Mouse (Mus musculus): ENCODE measurements around the gene Klhl18.
"Not testable (repeated sequence)": the region's sequence is repeated elsewhere in the genome, so short reads cannot be mapped to it uniquely, and the experiment has no call there.

The Klhl18 gene

DNA sequence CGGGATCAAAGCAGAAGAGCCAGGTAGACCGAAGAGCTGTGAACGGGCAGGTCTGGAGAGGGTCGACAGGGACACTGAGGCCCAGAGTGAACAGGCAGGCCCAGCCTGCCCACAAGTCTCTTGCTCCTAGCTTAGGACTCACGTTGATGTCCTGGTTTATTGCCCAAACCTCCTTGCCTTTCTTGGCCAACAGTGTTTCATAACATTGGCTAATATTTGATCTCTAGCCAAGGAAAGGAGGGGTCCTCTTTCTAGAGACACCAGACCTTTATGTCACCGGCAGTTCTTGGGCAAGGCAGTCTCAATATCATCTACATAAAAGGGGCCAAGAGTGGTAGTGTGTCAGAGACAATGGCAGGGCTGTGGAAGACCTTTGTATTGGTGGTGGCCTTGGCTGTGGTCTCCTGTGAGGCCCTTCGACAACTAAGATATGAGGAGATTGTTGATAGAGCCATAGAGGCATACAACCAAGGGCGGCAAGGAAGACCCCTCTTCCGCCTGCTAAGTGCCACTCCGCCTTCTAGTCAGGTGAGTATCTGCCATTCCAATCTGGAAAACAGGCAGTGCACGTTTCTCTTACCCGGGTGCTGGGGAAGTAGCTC lies 56.9 kb downstream of the Klhl18 start, which contains the start of gene Ngp:
Gene Ngp (plus strand): TSS at position 237 of the 602 bp plus-strand sequence.
- DNase-seq, result no peak

DNA sequence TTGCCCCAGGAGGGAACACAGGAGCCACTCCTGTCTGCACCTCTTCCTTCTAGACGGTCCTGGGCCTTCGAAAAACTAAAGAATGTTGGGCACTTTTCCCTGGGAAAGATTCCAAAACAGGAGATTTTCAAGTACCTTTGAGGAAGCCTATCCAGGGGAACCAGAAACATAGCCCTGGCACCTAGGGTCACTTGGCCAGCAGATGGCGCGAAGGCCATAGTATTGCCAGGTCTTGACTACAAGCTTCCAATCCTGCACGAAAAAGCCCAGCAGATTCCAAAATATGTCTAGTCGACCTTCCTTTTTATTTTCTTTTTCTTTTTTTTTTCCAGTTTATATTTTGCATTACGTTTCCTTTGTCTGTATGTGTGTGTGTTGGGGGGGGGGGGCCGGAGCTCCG lies 62.7 kb downstream of the Klhl18 start:
- peak in 1 of 2 experiments; percentile 22 for DNase-seq

DNA sequence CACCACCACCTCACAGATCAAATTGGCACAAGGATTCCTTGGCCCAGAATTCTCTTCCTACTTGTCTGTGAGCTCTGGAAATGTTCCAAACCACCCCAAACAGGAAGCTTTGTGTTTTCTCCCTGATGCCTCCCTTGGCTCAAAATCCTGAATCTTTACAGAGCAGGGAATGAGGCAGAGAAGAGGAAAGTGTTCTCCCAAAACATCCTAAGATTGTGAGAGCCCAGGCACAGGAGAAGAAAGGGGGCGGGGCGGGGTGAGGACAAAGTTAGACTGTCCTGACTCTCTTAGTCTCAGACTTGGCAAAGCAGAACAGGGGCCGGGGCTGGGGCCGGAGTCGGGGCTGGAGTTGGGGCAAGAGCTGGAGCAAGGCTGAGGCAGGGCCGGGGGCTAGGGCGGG lies 63.6 kb downstream of the Klhl18 start:
- no peak for DNase-seq

DNA sequence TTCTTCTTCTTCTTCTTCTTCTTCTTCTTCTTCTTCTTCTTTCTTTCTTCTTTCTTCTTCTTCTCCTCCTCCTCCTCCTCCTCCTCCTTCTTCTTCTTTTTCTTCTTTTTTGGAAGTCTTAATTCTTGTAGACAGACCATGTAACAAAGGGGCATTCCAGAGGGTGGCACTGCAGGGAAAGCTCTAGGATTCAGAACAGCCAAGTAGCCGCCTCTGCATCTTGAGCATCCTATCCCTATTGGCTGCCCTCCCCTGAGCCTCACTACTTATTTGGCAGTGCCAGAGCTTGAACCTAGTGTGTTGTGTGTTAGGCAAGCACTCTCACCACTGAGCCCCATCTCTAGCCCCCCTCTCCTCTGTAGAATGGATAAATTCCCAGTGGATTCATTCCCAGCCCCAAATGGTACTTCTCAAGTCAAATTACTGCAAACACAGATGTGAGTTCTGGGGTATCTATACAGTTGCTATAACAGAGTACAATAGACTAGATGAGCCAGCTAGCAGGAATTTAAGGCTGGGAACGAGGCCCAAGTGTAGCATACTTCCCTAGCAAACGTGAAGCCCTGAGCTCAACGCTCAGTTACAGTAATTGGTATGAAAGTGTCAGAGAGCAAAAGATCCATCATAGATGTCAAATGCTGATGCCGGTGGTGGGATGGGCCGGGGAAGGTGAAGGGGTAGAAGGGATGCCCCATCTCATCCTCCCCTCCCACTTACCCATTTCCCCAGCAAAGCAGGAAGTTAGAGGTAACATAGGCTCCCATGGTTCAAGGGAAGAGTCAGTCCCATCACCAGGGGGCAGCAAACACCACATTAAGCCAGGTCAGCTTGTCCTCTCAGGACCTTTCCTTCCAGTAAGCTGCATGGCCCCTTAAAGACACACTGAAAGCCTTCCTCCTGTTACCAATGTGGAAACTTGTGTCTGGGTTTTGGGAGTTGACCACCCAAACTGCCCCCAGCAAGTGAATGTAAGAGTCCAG lies 65.3 kb downstream of the Klhl18 start:
- peak; percentile 70 to 88 for DNase-seq

DNA sequence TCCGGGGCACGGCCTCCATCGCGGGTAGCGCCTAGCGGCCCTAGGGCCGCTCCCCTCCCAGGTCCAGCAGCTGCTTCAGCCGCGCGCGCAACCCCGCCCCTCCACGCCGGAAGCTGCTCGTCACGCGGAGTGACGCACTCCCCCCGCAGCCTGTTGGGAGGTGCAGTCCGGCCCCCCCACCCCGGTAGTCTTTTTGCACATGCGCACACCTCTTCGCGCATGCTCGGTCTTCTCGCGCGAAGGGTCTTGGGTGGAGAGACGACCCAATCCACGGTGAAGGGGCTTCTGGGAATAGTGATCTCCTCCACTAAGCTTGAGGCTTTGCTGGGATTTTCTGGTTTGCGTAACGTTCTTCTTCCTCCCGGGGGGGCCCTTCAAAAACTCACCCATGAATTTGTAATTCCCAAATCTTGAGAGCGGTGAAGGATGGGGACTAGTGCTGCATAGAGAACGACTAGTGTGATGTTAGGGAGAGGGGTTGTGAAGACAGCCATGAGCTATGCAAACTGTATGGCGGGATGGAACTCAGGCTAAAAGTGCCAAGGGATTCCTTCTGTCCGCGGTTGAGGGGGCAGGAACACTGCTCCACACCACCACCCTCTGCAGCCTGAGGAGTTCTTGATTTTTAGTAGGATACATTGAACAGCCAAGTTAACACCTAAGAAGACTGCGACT lies 68.3 kb downstream of the Klhl18 start, which contains the start of gene Ptpn23:
Gene Ptpn23 (minus strand): TSS at position 115 of the 675 bp plus-strand sequence.
- DNase-seq, result peak; percentile 91 to 93

DNA sequence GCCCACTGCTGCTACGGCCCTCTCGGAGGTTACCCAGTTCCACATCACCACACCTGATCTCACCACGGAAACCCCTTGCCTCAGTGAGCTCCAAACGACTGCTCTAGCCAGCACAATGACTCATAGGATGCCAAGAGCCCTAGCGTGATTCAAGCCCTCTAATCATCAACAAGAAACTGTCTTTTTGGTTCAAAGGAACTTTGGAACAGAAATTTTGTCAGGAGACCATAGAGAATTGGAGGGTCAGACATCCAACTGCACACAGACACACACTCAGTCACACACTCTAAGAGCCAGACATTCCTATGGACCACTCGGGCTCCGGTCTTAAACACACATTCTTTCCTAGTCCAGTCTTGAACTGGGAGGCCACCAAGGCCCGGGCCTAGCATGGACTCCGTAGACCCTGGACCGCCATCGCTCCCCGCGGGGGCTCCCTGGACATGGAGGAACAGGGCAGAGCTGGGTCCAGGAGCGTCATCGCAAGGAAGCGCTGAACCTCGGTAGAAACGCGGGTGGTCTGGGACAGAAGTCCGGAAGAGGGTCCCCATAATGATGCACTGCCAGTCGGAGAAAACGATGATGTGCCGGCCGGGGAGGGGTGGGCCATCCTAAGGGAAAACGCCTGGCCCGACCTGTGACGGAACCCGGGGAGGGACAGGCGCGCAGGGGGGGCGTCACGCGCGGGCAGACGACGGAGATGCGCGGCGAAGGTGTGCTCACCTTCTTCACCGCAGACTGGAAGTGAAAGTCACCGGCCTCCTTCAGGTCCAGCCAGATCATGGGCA lies 69.0 kb downstream of the Klhl18 start:
- no peak for DNase-seq

DNA sequence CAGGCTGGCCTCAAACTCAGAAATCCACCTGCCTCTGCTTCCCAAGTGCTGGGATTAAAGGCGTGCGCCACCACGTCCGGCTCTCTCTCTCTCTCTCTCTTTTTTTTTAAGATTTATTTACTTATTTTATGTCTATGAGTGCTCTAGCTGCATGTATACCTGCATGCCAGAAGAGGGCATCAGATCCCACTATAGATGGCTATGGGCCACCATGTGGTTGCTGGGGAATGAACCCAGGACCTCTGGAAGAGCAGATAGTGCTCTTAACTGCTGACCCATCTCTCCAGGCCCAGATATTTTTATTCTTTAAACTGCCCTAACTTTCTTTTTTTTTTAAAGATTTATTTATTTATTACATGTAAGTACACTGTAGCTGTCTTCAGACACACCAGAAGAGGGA lies 73.3 kb downstream of the Klhl18 start:
- not testable (repeated sequence) for DNase-seq

DNA sequence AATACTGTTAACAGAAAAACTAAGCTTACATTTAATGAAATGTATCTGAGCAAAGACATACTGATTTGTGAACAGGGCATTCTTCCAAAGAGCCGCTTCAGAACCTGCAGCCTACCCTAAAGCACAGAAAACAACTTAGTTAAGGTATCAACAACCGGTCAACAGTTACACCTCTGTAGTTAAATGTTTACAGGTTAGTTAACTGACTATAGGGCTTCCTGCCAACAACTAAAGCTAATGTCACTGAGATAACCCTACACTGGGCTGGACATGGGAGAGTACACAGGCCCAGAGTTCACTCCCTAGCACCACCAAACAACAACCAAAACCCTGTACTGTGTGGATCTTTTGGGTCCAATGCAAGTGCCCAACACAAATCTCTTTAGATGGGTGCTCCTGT lies 73.8 kb downstream of the Klhl18 start:
- no peak for DNase-seq

DNA sequence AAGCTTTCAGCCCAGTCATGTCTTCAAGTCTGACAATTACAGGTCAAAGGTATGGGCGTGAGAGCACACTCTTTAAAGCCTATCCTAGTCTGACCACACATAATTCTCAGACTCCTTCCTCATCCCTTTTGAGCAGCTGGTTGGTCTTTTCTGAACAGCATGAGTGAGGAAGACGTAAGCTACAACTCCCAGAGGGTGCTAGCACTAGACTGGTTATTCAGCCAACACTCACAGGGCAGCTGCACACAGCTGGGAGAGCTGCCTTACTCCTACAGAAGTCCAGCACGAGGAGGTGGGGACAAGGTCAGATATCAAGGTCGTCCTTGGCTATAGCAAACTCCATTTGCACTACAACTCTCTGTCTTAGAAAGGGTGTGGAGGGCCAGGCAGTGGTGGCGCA lies 75.8 kb downstream of the Klhl18 start:
- no peak for DNase-seq

DNA sequence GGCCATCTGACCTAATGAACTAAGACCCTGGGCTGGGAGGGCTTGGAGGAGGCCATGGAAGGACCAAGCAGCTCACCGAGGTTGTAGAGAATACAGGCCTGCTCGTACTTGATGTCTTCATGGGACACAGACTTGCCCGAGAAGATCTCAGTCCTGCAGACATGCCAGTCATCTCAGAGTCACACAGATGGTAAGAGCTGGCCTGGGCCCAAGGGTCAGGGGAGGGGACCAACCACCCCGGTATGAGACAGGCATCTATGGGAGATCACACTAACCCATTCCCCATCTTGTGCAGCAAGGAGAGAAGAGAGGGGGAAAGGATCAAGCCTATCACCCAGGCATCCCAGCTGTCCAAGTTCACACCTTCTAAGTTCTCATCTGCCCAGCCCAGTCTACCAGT lies 83.2 kb downstream of the Klhl18 start:
- DNase-seq, result no peak

DNA sequence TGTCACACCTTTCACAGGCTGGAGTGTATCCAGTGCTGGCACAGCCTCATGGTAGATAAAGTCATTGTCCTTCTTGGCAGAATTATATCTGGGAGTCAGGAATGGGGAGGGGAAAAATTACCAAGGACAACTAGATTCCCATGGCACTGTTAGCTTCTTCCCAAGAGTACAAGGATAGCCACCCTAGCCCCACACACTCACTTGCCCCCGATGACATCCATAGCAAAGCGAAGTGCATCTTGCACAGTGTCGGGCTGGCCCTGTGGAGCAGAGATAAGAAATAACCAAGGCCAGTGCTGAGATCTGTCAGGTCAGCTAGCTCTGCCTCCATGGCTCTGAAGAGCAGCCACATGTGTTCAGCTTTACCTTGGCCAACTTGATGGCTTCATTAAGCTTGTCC lies 85.7 kb downstream of the Klhl18 start:
- DNase-seq, result no peak

DNA sequence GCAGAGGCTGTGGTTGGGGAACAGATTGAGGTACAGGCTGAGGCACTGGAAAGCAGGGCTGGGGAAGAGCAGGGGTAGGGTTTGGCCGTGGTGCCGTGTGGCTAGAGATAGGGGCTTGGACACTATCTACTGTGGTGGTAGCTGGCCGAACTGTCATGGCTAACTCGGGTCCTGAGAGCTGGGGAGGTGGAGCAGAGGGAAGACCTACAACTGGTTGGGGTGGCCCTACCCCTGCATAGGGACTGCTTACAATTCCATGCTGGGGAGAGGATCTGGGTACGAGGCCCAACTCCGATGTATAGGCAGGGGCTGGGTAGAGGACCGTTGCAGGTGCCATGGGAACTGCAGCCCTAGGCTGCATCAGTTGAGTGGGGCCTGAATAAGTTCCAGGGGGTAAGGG lies 88.5 kb downstream of the Klhl18 start:
- DNase-seq, result no peak

DNA sequence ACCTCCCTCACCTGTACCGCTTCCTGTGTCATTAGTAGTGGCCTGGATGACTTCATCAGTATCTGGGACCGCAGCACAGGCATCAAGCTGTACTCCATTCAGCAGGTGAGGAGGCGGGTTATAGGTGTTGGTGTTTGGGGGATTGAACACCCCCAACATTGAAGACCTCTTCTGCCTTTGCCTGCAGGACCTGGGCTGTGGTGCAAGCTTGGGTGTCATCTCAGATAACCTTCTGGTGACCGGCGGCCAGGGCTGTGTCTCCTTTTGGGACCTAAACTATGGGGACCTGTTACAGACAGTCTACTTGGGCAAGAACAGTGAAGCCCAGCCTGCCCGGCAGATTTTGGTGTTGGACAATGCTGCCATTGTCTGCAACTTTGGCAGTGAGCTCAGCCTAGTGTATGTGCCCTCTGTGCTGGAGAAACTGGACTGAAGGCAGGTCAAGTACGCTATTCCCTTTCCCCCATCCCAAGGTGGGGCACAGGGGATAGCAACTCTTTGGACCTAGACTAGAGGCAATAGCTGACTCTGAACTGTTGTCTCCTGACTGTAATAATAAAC lies 92.0 kb downstream of the Klhl18 start:
- DNase-seq, result no peak

DNA sequence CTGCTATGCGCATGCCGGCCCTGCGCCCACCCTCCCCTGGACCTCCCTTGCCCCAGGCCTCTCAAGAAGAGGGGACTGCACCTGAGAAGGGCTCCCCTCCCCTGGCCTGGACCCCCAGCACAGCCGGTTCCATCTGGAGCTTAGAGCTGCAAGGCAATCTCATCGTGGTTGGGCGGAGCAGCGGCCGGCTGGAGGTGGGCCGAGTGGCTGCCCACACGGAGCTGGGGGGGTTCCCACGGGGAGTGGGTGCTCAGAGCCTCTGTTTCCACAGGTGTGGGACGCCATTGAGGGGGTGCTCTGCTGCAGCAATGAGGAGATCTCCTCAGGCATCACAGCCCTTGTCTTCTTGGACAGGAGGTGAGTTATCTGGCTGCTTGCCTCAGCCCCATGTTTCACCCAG lies 95.2 kb downstream of the Klhl18 start:
- no peak for DNase-seq

DNA sequence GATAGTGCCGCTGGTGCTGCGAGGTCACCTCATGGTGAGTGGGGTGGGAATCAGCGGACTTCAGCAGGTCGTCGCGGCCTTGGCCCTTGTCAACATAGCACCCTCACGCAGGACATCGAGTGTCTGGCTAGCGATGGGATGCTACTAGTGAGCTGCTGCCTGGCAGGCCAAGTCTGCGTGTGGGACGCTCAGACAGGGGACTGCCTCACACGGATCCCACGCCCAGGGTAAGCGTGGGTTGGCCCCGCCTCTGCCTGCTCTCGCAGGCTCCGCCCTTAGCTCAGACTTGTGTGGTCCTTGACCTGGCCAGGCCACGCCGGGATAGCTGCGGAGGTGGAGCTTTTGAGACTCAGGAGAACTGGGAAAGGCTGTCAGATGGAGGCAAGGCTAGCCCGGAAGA lies 95.8 kb downstream of the Klhl18 start:
- DNase-seq, result no peak

DNA sequence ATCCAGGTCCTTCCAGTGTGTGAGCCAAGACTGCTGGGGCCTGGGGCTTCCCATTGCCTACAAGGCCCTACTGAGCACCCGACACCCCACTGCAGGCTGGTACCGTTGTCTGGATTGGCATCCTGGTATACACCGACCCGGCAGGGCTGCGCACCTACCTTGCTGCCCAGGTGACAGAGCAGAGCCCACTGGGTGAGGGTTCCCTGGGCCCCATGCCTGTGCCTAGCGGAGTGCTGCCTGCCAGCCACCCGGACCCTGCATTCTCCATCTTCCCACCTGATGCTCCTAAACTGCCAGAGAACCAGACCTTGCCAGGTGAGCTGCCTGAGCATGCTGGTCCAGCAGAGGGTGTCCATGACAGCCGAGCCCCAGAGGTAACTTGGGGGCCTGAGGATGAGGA lies 97.1 kb downstream of the Klhl18 start:
- no peak for DNase-seq

DNA sequence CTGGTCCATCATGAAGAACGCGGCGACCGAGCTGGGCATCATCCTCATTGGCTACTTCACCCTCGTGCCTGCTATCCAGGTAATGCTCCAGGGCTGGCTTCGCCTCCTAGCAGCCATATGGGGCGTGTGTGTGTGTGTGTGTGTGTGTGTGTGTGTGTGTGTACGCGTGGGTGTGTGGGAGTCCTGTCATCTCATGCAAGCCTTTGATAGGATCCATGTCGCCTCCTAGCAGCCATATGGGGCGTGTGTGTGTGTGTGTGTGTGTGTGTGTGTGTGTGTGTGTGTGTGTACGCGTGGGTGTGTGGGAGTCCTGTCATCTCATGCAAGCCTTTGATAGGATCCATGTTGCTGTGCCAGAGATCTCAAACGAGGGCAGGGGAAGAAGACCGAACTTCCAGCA lies 98.8 kb downstream of the Klhl18 start:
- not testable (repeated sequence) for DNase-seq

Data from spleen, adult 18-20 months (tissue).